Mouse (Mus musculus) frontal cortex, adult (tissue): Measurements from ENCODE around the gene Hsd3b7.
A peak's percentile ranks its signal among the peaks of the same experiment; 100 is the strongest.
"Not testable (repeated sequence)": the region's sequence is repeated elsewhere in the genome, so short reads cannot be mapped to it uniquely, and the experiment has no call there.

Source experiments
- ATAC-seq: cut with Nextera tagmentation; 2 replicates; pipeline ENCODE4 v1.9.2; 2017; ENCODE audit warnings: mild to moderate bottlenecking, moderate library complexity, mixed read lengths; ENCODE audit not compliant: low TSS enrichment

Hsd3b7 gene

GRCm38 (mm10) chr7:127815954-127816821 is 15.8 kb downstream of the Hsd3b7 start:
- peak; percentile 81 for ATAC-seq

- no peak for ATAC-seq
Measured at GRCm38 (mm10) chr7:127817053-127817452, 16.6 kb downstream of the Hsd3b7 start.

GRCm38 (mm10) chr7:127817776-127818175 is 17.4 kb downstream of the Hsd3b7 start:
- no peak for ATAC-seq

- no peak for ATAC-seq
Measured at GRCm38 (mm10) chr7:127820836-127821509, 20.6 kb downstream of the Hsd3b7 start.

DNA sequence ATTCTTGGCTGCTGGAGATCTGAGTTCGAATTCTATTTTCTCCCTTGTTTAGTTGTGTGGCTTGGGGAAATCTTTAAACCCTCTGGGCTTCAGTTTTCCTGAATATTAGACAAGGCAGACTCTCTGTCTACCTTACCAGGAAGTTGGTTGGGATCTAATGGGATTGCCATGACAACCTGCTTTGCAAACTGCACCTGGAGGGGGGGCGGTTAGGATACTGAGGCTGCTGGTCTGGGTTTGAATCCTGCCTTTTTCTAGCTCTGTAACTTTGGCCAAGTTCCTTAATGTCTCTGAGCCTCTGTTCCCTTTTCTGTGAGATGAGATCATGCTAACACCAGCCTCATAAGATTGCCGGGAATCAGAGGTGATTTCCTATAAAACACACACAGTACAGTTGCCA is 22.1 kb downstream of the Hsd3b7 start:
- ATAC-seq = no peak

DNA sequence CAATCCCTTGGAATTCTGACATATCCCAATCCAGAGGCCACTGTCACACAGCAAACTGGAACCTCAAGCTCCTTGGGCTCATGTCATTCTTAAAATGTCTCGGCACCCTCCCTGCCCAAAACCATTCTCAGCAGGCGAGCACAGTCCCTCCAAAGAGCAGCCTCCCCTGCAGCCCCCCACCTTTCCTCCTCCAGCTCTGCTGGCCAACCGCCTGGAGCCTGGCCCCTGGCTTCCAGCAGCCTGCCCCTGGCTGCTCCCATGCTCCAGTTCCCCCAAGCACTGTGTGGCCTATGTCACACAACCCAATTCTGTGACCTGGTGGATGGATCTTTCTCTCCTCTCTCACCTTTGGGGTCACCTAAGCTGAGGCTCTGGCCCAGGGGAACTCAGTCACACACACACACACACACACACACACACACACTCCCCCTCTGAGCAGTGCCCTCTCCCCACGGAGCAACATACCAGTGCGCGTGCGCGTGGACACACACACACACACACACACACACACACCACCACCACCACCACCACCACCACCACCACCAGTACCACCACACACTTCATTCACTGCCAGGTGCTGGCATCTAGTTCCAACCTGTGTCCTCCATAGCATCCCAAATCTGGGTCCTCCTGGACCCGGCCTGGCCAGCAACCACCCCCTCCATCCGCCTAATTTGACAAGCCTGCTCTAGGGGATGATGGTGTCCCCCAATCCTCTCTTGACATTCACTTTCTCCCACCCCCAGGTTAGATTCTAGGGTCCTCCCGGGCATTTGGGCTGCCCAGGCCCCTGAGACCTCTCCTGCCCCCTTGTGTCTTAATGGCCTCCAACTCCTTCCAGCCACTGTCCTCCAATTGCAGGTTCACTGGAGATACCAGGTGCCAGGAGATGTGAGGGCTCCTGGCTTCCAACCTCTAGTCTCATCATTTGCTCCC is 23.1 kb downstream of the Hsd3b7 start:
- peak; percentile 12; the same call in 1 of the 2 replicates for ATAC-seq

DNA sequence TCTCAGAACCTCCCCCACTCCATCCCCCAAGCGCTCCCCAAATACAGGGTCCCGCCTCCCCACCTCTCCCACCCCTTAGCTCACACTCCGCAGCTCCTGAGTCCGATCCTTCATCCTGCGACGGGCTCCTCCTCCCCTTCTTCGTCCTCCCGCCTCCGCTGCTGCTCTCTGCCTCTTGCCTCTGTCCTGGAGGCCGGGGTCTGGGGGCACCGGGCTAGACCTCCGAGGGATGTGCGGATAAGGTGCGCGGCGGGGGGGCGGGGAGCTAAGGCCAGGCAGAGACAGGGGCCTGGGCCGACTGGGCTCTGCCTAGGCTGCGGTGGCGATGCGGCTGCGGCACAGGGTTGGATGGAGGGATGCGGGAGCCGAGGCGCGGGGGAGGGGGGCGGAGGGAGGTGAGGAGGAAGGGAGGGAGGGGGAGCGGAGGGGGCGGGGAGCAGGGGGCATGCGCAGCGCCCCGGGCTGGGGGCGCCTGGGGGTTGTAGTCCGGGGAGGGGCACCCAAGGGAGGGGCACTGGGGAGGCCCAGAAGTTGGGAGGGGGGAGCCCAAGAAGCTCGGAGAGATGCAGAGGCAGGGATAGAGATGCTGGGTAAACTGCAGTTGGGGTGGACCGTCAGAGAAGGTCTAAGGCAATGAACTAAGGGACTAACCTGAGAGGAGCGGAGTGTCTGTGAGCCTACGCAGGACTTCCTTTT is 23.9 kb downstream of the Hsd3b7 start, which contains the start of the genes Stx4a and Stx1b:
TSS of gene Stx4a (plus strand) at position 119 of the 696 bp plus-strand sequence.
TSS of gene Stx1b (minus strand) at position 374 of the 696 bp plus-strand sequence.
- ATAC-seq = peak; percentile 57

DNA sequence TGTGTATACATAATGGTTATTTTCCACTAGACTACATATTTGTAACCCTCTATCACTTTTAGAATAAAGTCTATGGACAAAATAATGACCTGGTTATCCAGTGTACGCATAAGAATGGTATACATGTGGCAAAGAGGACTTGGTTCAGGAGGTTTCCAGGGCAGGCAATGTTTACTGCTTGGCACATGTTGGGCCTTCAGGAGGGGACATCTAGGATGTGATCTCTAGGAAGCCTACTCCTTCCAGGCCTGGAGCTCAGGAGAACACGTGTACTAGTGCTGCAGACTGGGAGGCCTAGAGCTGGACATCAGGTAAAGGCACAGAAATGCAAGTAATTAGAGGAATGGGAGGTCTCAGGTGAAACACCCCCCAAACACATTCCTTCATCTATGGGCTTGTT is 35.1 kb downstream of the Hsd3b7 start:
- ATAC-seq = no peak

GRCm38 (mm10) chr7:127837473-127837872 is 37.1 kb downstream of the Hsd3b7 start:
- no peak for ATAC-seq

GRCm38 (mm10) chr7:127837878-127838277 is 37.5 kb downstream of the Hsd3b7 start:
- ATAC-seq = not testable (repeated sequence)

DNA sequence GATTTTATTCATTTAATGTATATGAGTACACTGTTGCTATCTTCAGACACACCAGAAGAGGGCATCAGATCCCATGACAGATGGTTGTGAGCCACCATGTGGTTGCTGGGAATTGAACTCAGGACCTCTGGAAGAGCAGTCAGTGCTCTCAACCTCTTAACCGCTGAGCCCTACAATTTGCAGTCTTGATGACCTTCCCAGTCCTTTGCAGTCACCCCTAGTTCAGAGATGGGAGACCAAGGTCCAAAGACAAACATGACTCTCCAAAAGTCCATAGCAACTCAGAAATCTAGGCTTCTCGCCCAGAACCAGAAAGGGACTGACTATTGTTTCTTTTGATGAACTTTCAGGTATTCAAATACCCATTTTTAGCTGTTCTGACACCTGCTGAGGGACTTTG is 39.6 kb downstream of the Hsd3b7 start:
- ATAC-seq = not testable (repeated sequence)

- ATAC-seq = peak; percentile 56
Measured at GRCm38 (mm10) chr7:127840886-127841285, 40.5 kb downstream of the Hsd3b7 start.

- ATAC-seq = peak; percentile 86
Measured at GRCm38 (mm10) chr7:127841340-127842000, 41.1 kb downstream of the Hsd3b7 start.

- ATAC-seq = peak; percentile 68
Measured at GRCm38 (mm10) chr7:127842001-127842718, 41.8 kb downstream of the Hsd3b7 start.

DNA sequence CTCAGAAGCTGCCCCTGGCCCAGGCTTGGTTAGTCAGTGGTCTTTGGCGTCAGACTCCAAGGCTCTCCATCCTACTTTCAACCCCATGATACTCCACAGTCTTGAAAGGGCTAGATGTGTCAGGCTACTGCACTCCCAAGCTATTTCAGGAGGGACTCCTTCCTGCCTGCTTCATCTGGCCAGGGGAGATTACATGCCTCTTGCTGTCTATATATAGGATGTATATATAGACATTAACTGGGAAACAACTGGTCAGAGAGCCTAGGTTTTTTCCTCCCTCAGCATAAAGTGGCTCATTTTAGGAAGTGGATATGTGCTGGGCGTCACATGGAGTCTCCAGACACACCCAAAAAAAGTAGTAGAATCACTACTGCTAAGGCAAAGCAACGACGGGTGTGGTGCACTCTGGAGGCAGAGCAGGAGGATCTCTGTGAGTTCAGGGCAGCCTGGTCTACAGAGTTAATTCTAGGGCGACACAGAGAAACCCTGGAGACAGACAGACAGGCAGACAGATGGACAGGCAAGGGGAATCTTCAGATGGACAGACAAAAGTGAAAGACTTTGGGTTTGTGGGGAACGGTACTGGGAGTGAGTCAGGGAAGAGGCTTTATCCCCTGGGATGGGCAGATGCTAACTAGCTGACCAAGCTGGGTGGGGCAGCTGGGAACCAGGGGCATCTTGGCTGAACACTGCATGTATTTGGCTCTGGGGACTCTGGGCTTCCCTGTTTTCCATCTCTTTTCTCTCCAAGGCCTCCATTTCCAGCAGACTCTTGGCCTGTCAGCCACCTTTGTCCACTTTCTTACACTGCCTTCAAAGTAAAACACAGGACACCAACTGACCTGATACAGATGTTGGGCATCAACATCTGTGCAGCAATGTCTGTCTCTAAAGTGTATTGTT is 49.8 kb downstream of the Hsd3b7 start:
- no peak for ATAC-seq

DNA sequence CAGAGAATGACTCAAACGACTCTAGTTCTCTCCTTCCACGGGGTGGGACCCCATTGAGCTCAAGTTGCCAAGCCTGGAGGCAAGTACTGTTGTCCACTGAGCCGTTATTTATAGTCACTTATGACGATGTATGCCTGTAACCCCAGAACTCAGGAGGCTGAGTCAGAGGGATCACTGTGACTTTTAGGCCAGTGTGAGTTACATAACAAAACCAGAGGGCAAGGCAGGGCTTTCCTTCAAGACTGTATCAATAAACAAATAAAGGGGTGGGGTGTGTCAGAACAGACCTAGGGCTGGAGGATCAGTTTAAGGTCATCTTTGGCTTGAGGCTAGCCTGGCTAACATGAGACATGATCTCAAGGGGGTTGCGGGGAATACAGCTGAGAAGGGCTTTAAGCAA is 50.5 kb downstream of the Hsd3b7 start:
- no peak for ATAC-seq
